In genomic region chr7:116038511-116038910, GRCm38 (mm10) we compare ENCODE assay signal across 8 mouse cellular contexts. TPM values are rescaled to one million over a fixed set of nuclear protein-coding genes. Genes with fewer than 3 reads are reported as not detected.
DNase-seq lines count a peak whose midpoint lies in the region; ATAC-seq lines count a peak whose summit lies in the region.

TSS of gene Sox6 (minus strand) at chr7:116038796.

- ATAC-seq in kidney, embryonic 14.5 days (ENCODE audit: low FRiP score, low TSS enrichment) = no peak
- ATAC-seq in liver, embryonic 16.5 days (ENCODE audit: low read depth) = no peak

- no peaks in the 10 kb centered on the region for H3K36me3 ChIP-seq in kidney, embryonic 14.5 days (ENCODE audit: control insufficient read depth, insufficient read depth, low read length)
- no peaks in the 10 kb centered on the region for H3K36me3 ChIP-seq in liver, embryonic 16.5 days (ENCODE audit: control insufficient read depth, insufficient read depth)

- DNase-seq in cerebellum, postnatal 25 days = peak; percentile 9 to 20
- no peak for DNase-seq in cerebellum, postnatal 4 days (ENCODE audit: low spot score in 2 of 2)
- DNase-seq in embryo, embryonic 11 days = peak; percentile 53
- DNase-seq in heart, adult 18-20 months = peak in 1 of 2 experiments; percentile 27
- DNase-seq in retina, postnatal 1 day = peak; percentile 50
- no peak for DNase-seq in frontal cortex, postnatal 25 days (ENCODE audit: low spot score in 2 of 2)

- peaks cover 53% of the 10 kb centered on the region for H3K27me3 ChIP-seq in kidney, embryonic 14.5 days (ENCODE audit: control insufficient read depth, insufficient read depth, low read length)
- peaks cover 70% of the 10 kb centered on the region for H3K27me3 ChIP-seq in liver, embryonic 16.5 days (ENCODE audit: control insufficient read depth, insufficient read depth, low read depth, low read length)

- peaks cover 13% of the 10 kb centered on the region; the same call in 1 of the 2 replicates for H3K4me1 ChIP-seq in kidney, embryonic 14.5 days (ENCODE audit: control insufficient read depth, insufficient read depth, low read length)
- peaks cover 10% of the 10 kb centered on the region for H3K4me1 ChIP-seq in liver, embryonic 16.5 days (ENCODE audit: control insufficient read depth, low read depth, low read length)

- H3K9me3 ChIP-seq in kidney, embryonic 14.5 days (ENCODE audit: control insufficient read depth, low read length) = no peaks in the 10 kb centered on the region
- no peaks in the 10 kb centered on the region for H3K9me3 ChIP-seq in liver, embryonic 16.5 days (replicated peaks; ENCODE audit: control insufficient read depth, low read length)

- peak within 1 kb of the TSS; percentile 89 for H3K4me2 ChIP-seq in kidney, embryonic 14.5 days (replicated peaks; ENCODE audit: low read depth, low read length)
- H3K4me2 ChIP-seq in liver, embryonic 16.5 days (ENCODE audit: low read depth, low read length) = peak within 1 kb of the TSS; percentile 75

- under 1% methylated on average over 11 of the region's 11 CpGs for WGBS in kidney, embryonic 14.5 days
- 1% methylated on average over 11 of the region's 11 CpGs for WGBS in liver, embryonic 16.5 days (ENCODE audit: insufficient replicate concordance)

- H3K9ac ChIP-seq in kidney, embryonic 14.5 days (ENCODE audit: low read depth, low read length) = peak within 1 kb of the TSS; percentile 40; the same call in 1 of the 2 replicates
- H3K9ac ChIP-seq in liver, embryonic 16.5 days (ENCODE audit: low read depth, low read length) = no peak within 1 kb of the TSS

- no peak within 1 kb of the TSS for H3K27ac ChIP-seq in kidney, embryonic 14.5 days (ENCODE audit: low read depth, low read length)
- H3K27ac ChIP-seq in liver, embryonic 16.5 days (ENCODE audit: low read length) = no peak within 1 kb of the TSS

- H3K4me3 ChIP-seq in kidney, embryonic 14.5 days (ENCODE audit: low read length) = peak within 1 kb of the TSS; percentile 44
- H3K4me3 ChIP-seq in liver, embryonic 16.5 days (ENCODE audit: low read depth, low read length) = peak within 1 kb of the TSS; percentile 48

RNA-seq across cellular contexts. Expression of gene Sox6, which starts in this region (rescaled TPM):
- 10 to 100 TPM; 20.8 to 24.7 TPM for total RNA-seq in heart, adult 18-20 months (2021)
- polyA plus RNA-seq in kidney, embryonic 14.5 days (2014; fragmentation: Nextera tagmentation; extraction: Ambion mirVana) = 15.1 and 24.7 TPM in 2 replicates
- polyA plus RNA-seq in liver, embryonic 16.5 days (2015; fragmentation: Nextera tagmentation; extraction: Ambion mirVana) = 84.8 and 86.7 TPM in 2 replicates

Comparison
In these comparisons a context has a peak if more than half of its experiments do, and no peak if none do; other contexts are left out.
1. DNase-seq: peak in cerebellum, postnatal 25 days (2 of 2), embryo, embryonic 11 days (single experiment) and retina, postnatal 1 day (single experiment); none in cerebellum, postnatal 4 days (0 of 2) and frontal cortex, postnatal 25 days (0 of 2).